Mouse (Mus musculus) heart, embryonic 13.5 days (tissue): ENCODE results near the gene Stard5. TPM values are rescaled to one million over a fixed set of nuclear protein-coding genes. Genes with fewer than 3 reads are reported as not detected.
A peak's percentile ranks its signal among the peaks of the same experiment; 100 is the strongest.

Experiments
- ATAC-seq: fragments of 200-750 bp; cut with Nextera tagmentation; 2 replicates; pipeline ENCODE4 v1.8.0; 2017; ENCODE audit warnings: moderate TSS enrichment; ENCODE audit not compliant: insufficient number of reproducible peaks, low FRiP score, low TSS enrichment; ENCODE audit errors: extremely low read depth
- H3K27ac ChIP-seq: fragments of 300-500 bp; sonication (generic); replicated peaks from 2 replicates; pipeline ENCODE4 v1.5.1; 2015; ENCODE audit warnings: moderate library complexity, mild to moderate bottlenecking, inconsistent platforms
- H3K27me3 ChIP-seq: fragments of 300-500 bp; sonication (generic); replicated peaks from 2 replicates; pipeline ENCODE4 v1.6.1; 2015; ENCODE audit warnings: mild to moderate bottlenecking, inconsistent platforms
- H3K36me3 ChIP-seq: fragments of 300-500 bp; sonication (generic); 2 replicates; pipeline ENCODE4 v1.6.1; 2015; ENCODE audit warnings: mild to moderate bottlenecking, inconsistent platforms
- H3K4me1 ChIP-seq: fragments of 300-500 bp; sonication (generic); 2 replicates; pipeline ENCODE4 v1.6.1; 2015; ENCODE audit warnings: inconsistent platforms
- H3K4me2 ChIP-seq: fragments of 300-500 bp; sonication (generic); 2 replicates; pipeline ENCODE4 v1.6.1; 2015; ENCODE audit warnings: inconsistent platforms, mild to moderate bottlenecking, moderate library complexity
- H3K4me3 ChIP-seq: fragments of 300-500 bp; sonication (generic); 2 replicates; pipeline ENCODE4 v1.5.1; 2015; ENCODE audit warnings: moderate library complexity, mild to moderate bottlenecking, inconsistent platforms
- H3K9ac ChIP-seq: fragments of 300-500 bp; sonication (generic); 2 replicates; pipeline ENCODE4 v1.6.1; 2015; ENCODE audit warnings: inconsistent platforms, mild to moderate bottlenecking, moderate library complexity
- H3K9me3 ChIP-seq: fragments of 300-500 bp; sonication (generic); 2 replicates; pipeline ENCODE4 v1.6.1; 2016; ENCODE audit warnings: inconsistent platforms
- WGBS: fragments of 180-500 bp; shearing (Covaris S2); methylation state at CpG from one replicate; pipeline ENCODE4 v1.1.7; 2015; ENCODE audit warnings: mixed read lengths; 5-methylcytosine and 5-hydroxymethylcytosine counted together
- polyA plus RNA-seq: library from polyadenylated mRNA; unstranded; fragments of >200 nt; fragmentation: Nextera tagmentation; extraction: Ambion mirVana; gene quantifications from 2 replicates; pipeline ENCODE4 v1.2.1, GENCODE M21; 2015

Stard5 gene
- polyA plus RNA-seq, result 28.5 and 28.9 TPM in 2 replicates

GRCm38 (mm10) chr7:83631828-83632681 is at the start of gene Stard5:
Stard5 (plus strand) TSS chr7:83631959.
- H3K27me3 ChIP-seq, result no peaks in the 10 kb centered on the region
- peak within 1 kb of the TSS; percentile 70 for H3K27ac ChIP-seq
- H3K4me1 ChIP-seq, result peaks cover 28% of the 10 kb centered on the region

GRCm38 (mm10) chr7:83584639-83585471 is 46.9 kb upstream of the Stard5 start, which contains the start of gene Tmc3:
Tmc3 (plus strand) TSS chr7:83584927.
- Histone ChIP-seq H3K27ac (peak within 1 kb of the TSS; percentile 36; the same call in 1 of the 2 replicates), H3K9ac (no peak within 1 kb of the TSS), H3K4me1 (peaks cover 16% of the 10 kb centered on the region), H3K36me3 (no peaks in the 10 kb centered on the region), H3K27me3 (no peaks in the 10 kb centered on the region), H3K4me2 (peak within 1 kb of the TSS; percentile 22), H3K4me3 (no peak within 1 kb of the TSS), H3K9me3 (no peaks in the 10 kb centered on the region)
- ATAC-seq, result no peak
- 23% methylated on average over 11 of the region's 11 CpGs for WGBS

More at GRCm38 (mm10) chr7:83631828-83632681, at the start of gene Stard5:
- under 1% methylated on average over 35 of the region's 35 CpGs for WGBS
- ATAC-seq, result peak; percentile 92
- Histone ChIP-seq H3K9me3 (no peaks in the 10 kb centered on the region), H3K4me2 (peak within 1 kb of the TSS; percentile 80), H3K36me3 (peaks cover 30% of the 10 kb centered on the region), H3K4me3 (peak within 1 kb of the TSS; percentile 78), H3K9ac (peak within 1 kb of the TSS; percentile 94)

DNA sequence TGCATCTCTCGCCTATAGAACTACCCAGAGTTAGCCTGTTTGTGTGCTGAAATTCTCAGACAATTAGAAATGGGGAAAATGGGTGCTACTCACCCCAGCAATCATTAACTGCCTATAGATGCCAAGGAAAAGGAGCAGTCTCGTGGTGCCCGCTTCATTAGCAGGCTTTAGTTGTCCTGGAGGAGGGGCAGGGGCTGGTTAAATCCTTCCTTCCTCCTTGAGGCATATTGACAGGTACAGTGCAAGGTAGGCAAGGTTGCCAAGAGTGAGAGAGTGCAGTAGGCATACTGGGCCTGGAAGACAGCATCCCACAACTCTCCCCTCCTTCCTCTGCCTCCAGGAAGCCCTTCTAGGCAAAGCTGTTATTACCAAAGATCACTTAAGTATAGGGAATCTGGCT is 37.7 kb upstream of the Stard5 start:
- Histone ChIP-seq H3K4me2 (no peak overlapping the region), H3K36me3 (no peaks in the 10 kb centered on the region), H3K27me3 (no peaks in the 10 kb centered on the region), H3K4me1 (no peaks in the 10 kb centered on the region), H3K27ac (no peak overlapping the region), H3K9me3 (no peaks in the 10 kb centered on the region), H3K9ac (no peak overlapping the region), H3K4me3 (no peak overlapping the region)
- ATAC-seq, result no peak
- 74% methylated on average over 3 of the region's 3 CpGs for WGBS

GRCm38 (mm10) chr7:83597063-83597462 is 34.7 kb upstream of the Stard5 start:
- Histone ChIP-seq H3K27ac (no peak overlapping the region), H3K36me3 (no peaks in the 10 kb centered on the region), H3K9me3 (no peaks in the 10 kb centered on the region), H3K4me3 (no peak overlapping the region), H3K4me1 (no peaks in the 10 kb centered on the region), H3K9ac (no peak overlapping the region), H3K27me3 (no peaks in the 10 kb centered on the region), H3K4me2 (no peak overlapping the region)
- 73% methylated on average over 3 of the region's 3 CpGs for WGBS
- no peak for ATAC-seq

DNA sequence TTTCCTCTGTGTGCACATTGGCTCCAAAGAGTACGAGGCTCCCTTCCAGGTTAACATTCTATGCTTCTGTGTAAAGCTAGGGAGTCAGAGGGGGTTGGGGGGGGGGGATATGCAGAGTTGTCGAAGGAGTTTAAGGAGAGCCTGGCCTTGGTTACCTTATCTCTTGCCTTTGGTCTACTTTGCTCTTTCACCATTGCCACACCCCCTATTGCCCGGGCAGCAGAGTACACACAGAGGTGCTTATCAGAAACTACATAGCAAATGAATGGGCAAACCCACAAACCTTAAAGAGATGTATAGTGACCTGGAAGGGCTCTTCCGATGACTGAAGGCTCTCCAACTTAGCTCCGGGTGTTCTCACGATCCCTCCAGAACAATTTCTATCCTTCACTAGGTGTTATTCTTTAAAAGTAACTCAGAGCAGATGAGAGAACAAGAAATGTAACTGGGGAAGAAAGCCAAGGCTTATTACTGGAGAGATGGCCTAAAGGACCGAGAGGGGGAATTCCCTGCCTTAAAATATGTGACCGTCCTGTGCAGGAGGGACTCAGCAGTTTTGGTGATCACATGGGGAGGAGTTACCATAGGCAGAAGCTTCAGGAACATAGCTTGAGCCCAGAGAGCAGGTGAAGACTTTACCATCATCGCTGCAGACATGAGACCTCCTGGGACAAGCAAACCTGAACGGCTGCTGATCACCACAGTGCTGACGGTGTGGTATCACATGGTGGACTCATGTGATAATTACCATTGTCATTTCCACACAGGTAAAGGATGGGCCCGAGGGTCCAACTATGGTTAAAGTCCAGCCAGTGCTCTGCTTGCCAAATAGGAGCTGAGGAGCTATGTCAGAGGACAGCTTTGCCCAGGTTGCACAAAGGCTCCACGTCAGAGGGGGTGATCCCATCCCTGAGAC is 32.5 kb upstream of the Stard5 start:
- Histone ChIP-seq H3K4me1 (no peaks in the 10 kb centered on the region), H3K4me2 (no peak overlapping the region), H3K9me3 (no peaks in the 10 kb centered on the region), H3K36me3 (no peaks in the 10 kb centered on the region), H3K27me3 (no peaks in the 10 kb centered on the region), H3K4me3 (no peak overlapping the region), H3K27ac (no peak overlapping the region), H3K9ac (no peak overlapping the region)
- 68% methylated on average over 13 of the region's 13 CpGs for WGBS
- no peak for ATAC-seq

DNA sequence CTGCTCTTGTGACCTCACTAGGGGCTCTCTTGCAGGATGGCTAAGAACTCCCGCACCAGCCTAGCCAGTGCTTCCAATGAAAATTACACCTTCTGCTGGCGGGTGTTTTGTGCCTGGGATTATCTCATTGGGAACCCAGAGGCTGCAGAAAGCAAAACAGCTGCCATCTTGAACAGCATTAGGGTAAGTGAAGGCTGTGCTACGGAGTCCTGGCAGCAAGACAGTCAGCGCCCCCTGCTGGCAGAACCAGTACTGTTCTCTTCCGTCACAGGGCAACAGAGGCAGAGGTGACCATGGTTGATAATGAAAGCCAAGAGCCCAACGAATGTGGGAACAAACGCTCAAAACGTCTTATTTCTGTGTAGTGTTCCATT is 31.9 kb upstream of the Stard5 start:
- no peak overlapping the region for H3K4me3 ChIP-seq
- H3K9ac ChIP-seq, result no peak overlapping the region
- no peaks in the 10 kb centered on the region for H3K4me1 ChIP-seq
- no peak for ATAC-seq
- no peak overlapping the region for H3K4me2 ChIP-seq
- no peaks in the 10 kb centered on the region for H3K9me3 ChIP-seq
- H3K36me3 ChIP-seq, result no peaks in the 10 kb centered on the region
- no peak overlapping the region for H3K27ac ChIP-seq
- no peaks in the 10 kb centered on the region for H3K27me3 ChIP-seq
- WGBS, result 53% methylated on average over 8 of the region's 8 CpGs

GRCm38 (mm10) chr7:83604180-83604944 is 27.4 kb upstream of the Stard5 start:
- no peak overlapping the region for H3K4me2 ChIP-seq
- H3K4me1 ChIP-seq, result no peaks in the 10 kb centered on the region
- no peak for ATAC-seq
- H3K9me3 ChIP-seq, result no peaks in the 10 kb centered on the region
- no peak overlapping the region for H3K9ac ChIP-seq
- 83% methylated on average over 7 of the region's 7 CpGs for WGBS
- no peaks in the 10 kb centered on the region for H3K27me3 ChIP-seq
- no peak overlapping the region for H3K4me3 ChIP-seq
- no peak overlapping the region for H3K27ac ChIP-seq
- no peaks in the 10 kb centered on the region for H3K36me3 ChIP-seq

DNA sequence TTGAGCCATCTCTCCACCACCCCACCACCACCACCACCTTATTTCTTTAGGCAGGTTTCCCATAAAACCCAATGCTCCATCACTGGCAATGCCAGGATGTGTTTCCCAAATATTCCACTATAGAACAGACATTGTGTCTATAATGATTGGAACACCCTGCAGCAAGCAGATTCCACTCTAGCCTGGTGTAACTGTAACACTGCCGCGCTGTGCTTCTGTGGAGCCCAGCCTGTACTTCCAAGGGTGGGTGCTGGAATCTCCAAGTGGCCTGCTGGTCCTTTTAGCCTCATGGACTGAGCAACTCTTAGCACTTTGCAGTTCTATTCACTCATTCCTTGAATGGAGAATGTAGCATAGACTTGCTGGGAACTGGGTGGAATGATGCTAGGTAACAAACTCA is 25.0 kb upstream of the Stard5 start:
- Histone ChIP-seq H3K27me3 (no peaks in the 10 kb centered on the region), H3K4me2 (no peak overlapping the region), H3K36me3 (no peaks in the 10 kb centered on the region), H3K4me3 (no peak overlapping the region), H3K9me3 (no peaks in the 10 kb centered on the region), H3K9ac (no peak overlapping the region), H3K4me1 (no peaks in the 10 kb centered on the region), H3K27ac (no peak overlapping the region)
- ATAC-seq, result no peak
- 86% methylated on average over 2 of the region's 2 CpGs for WGBS

DNA sequence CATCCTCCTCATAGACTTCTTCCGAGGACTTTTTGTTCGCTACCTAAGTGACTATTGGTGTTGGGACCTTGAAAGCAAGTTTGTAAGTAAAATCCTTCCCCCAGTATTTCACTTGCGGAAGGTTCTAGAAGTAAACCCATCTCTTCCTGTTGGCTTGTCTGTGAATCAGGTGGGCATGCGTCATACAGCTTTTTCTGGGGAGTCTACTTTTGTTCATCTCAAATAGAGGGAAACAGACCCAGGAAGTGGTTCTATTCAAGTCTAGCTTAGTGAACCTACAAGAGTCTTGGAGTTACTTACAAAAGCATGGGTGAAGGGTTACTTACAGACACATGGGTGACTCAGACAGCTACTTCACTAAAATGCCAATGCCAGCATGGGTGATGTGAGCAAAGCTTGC is 21.9 kb upstream of the Stard5 start:
- H3K9me3 ChIP-seq, result no peaks in the 10 kb centered on the region
- no peaks in the 10 kb centered on the region for H3K36me3 ChIP-seq
- no peak overlapping the region for H3K9ac ChIP-seq
- H3K27me3 ChIP-seq, result no peaks in the 10 kb centered on the region
- 90% methylated on average over 4 of the region's 4 CpGs for WGBS
- no peaks in the 10 kb centered on the region for H3K4me1 ChIP-seq
- ATAC-seq, result no peak
- H3K4me2 ChIP-seq, result no peak overlapping the region
- H3K4me3 ChIP-seq, result no peak overlapping the region
- no peak overlapping the region for H3K27ac ChIP-seq

DNA sequence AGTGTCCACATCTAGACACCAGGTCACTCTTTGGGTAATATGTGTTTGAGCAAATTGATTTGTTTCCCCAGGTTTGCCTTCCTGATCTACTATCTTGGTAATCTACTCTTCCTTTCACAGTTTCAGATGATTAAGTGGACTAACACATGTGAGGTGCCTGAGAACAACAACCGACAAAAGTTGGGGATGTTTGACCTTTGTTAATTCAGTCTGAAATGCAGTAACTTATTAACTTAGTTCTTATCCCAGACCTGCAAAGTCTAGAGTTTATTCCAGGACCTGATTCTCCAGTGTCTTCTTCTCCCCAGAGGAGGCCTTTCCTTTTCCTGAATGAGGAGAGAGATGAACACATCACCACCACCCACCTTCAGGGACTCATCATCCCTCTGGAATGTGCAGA is 19.9 kb upstream of the Stard5 start:
- no peak for ATAC-seq
- H3K4me3 ChIP-seq, result no peak overlapping the region
- H3K9ac ChIP-seq, result no peak overlapping the region
- no peak overlapping the region for H3K4me2 ChIP-seq
- no peak overlapping the region for H3K27ac ChIP-seq
- 94% methylated on average over 1 of the region's 1 CpGs for WGBS
- H3K4me1 ChIP-seq, result peaks cover 2% of the 10 kb centered on the region; the same call in 1 of the 2 replicates
- H3K36me3 ChIP-seq, result no peaks in the 10 kb centered on the region
- H3K27me3 ChIP-seq, result no peaks in the 10 kb centered on the region
- no peaks in the 10 kb centered on the region for H3K9me3 ChIP-seq
